Mouse (Mus musculus) midbrain, embryonic 11.5 days (tissue): Measurements from ENCODE around the gene Tiam1. TPM values are rescaled to one million over a fixed set of nuclear protein-coding genes. Genes with fewer than 3 reads are reported as not detected.

ENCODE experiments used
- ATAC-seq: fragments of 200-750 bp; cut with Nextera tagmentation; 2 replicates; pipeline ENCODE4 v1.8.0; 2017; ENCODE audit warnings: moderate TSS enrichment, moderate library complexity; ENCODE audit not compliant: low FRiP score
- DNase-seq: peaks from one replicate; pipeline ENCODE4 v3.0.0; 2015; ENCODE audit warnings: low spot score; ENCODE audit errors: missing footprints
- H3K27ac ChIP-seq: fragments of 300-500 bp; sonication (generic); 2 replicates; pipeline ENCODE4 v1.5.1; 2014; ENCODE audit warnings: low read depth, low read length
- H3K27me3 ChIP-seq: fragments of 300-500 bp; sonication (generic); 2 replicates; pipeline ENCODE4 v1.6.1; 2014; ENCODE audit warnings: mild to moderate bottlenecking, low read length, moderate library complexity, mixed read lengths; ENCODE audit not compliant: control insufficient read depth, insufficient read depth
- H3K36me3 ChIP-seq: fragments of 300-500 bp; sonication (generic); 2 replicates; pipeline ENCODE4 v1.6.1; 2014; ENCODE audit warnings: mild to moderate bottlenecking, low read length, moderate library complexity, mixed read lengths; ENCODE audit not compliant: control insufficient read depth, insufficient read depth
- H3K4me1 ChIP-seq: fragments of 300-500 bp; sonication (generic); 2 replicates; pipeline ENCODE4 v1.6.1; 2014; ENCODE audit warnings: low read length; ENCODE audit not compliant: control insufficient read depth, insufficient read depth
- H3K4me2 ChIP-seq: fragments of 300-500 bp; sonication (generic); 2 replicates; pipeline ENCODE4 v1.6.1; 2014; ENCODE audit warnings: mild to moderate bottlenecking, moderate library complexity
- H3K4me3 ChIP-seq: fragments of 300-500 bp; sonication (generic); 2 replicates; pipeline ENCODE4 v1.5.1; 2014; ENCODE audit warnings: low read depth, low read length
- H3K9ac ChIP-seq: fragments of 300-500 bp; sonication (generic); 2 replicates; pipeline ENCODE4 v1.6.1; 2014; ENCODE audit warnings: low read length
- H3K9me3 ChIP-seq: fragments of 300-500 bp; sonication (generic); 2 replicates; pipeline ENCODE4 v1.6.1; 2016; ENCODE audit warnings: low read length; ENCODE audit not compliant: control insufficient read depth
- WGBS: fragments of 180-500 bp; shearing (Covaris S2); extraction: QIAGEN DNeasy Blood & Tissue Kit; methylation state at CpG from one replicate; pipeline ENCODE4 v1.1.7; 2014; 5-methylcytosine and 5-hydroxymethylcytosine counted together
- polyA plus RNA-seq: library from polyadenylated mRNA; unstranded; fragments of >200 nt; fragmentation: Nextera tagmentation; extraction: Ambion mirVana; gene quantifications from 2 replicates; pipeline ENCODE4 v1.2.1, GENCODE M21; 2014

The Tiam1 gene
- polyA plus RNA-seq, 1 experiment from 2014 or later = 14.2 TPM

DNA sequence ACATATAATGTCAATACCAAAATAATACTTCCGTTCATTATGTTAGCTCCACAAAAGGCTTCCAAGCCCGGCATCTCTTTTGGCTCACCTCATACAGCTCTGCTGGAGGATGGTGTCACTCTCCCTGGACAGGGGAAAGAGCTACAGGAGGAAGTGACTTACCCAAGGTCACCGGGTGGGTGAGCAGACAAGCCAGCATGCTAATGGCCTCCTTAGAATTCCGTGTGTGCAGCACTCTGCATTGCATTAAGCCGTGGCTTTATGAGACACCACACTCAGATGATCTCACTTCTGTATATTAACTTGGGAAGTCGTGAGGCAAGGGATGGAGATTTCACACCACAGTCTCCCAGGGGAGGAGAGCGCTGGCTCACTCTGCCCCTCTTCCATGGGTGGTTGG, 248.3 kb downstream of the Tiam1 start:
- Histone ChIP-seq H3K4me1 (no peaks in the 10 kb centered on the region), H3K4me3 (no peak overlapping the region), H3K27me3 (no peaks in the 10 kb centered on the region), H3K27ac (no peak overlapping the region), H3K9me3 (no peaks in the 10 kb centered on the region), H3K9ac (no peak overlapping the region), H3K4me2 (no peak overlapping the region), H3K36me3 (no peaks in the 10 kb centered on the region)
- ATAC-seq (no peak), DNase-seq (no peak)
- 86% methylated on average over 7 of the region's 7 CpGs for WGBS

DNA sequence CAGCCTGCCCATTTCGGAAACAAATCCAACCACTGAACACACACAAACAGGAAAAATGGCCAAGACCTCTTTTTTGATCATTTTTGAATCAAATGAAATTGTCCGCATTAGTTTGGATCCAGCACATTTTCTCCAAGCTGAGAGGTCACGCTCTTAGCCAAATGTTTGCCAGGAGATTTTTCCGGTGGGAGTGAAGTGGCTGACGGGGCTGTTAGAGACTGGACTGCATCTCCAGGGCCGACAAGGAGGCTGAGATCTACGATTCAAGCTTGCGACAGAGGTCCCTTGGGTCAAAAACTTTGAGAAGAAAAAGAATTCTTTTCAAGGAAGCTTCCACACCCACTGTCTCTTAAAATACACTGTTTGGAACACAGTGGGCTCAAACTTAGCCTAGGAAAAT, 248.8 kb downstream of the Tiam1 start:
- Histone ChIP-seq H3K4me2 (no peak overlapping the region), H3K27ac (no peak overlapping the region), H3K4me3 (no peak overlapping the region), H3K27me3 (no peaks in the 10 kb centered on the region), H3K4me1 (no peaks in the 10 kb centered on the region), H3K36me3 (no peaks in the 10 kb centered on the region), H3K9me3 (no peaks in the 10 kb centered on the region), H3K9ac (no peak overlapping the region)
- 87% methylated on average over 8 of the region's 8 CpGs for WGBS
- ATAC-seq (no peak), DNase-seq (no peak)

DNA sequence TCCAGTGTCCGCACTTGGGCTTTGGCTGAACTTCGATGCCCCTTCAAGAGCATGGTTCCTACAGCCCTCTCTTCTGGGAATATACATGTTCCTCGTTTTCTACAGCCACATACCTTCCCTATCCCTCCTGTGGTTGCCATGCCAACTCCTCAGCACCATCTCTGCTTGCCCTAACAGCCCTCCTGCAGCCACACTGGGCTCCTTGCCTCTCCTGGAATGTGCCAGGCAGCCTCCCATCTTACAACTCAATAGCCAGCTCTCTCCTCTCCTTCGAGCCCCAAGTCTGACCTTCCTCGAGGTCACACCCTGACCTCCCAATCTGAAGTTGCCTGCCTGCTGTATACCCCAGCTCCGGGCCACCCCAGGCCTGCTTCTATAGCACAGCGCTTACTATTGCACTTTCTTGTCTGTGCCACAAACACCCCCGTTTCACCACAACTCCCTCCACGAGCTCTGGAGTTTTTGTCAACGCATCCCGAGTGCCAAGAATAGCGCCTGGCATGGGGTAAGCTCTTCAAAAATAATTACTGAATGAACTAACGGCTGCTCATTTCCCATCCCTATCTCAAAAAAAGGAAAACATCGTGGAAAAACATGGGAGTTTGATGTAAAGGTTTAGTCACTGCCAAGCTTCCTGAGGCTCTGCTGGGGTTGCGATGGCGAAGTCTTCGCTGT, 252.9 kb downstream of the Tiam1 start:
- no peak for ATAC-seq
- H3K27me3 ChIP-seq = no peaks in the 10 kb centered on the region
- 77% methylated on average over 17 of the region's 17 CpGs for WGBS

DNA sequence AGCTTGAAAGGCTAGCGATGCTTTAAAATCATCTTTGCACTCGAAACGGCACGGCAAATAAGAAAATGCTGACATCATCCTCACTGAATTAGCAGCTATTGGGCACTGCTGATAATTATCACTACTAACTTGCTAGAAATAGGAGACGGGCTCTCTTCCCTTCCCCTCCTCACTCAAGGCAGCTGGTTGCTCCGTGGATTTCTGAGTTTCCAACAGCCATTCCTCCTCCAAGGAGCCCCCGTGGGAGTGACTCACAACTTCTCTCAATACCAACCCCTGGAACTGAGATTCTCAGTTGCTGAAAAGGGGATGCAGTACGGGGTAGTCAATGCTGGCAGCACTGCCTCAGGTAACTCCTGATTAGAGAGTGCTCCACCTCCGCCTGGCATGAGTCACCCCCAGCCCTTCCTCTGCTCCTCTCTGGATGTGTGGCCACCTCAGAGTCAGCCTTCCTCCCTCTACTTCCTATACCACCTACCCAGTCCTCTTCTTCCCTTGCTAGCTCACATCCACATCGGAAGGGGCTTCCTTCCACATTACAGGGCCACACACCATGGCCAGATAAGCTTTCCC, 253.6 kb downstream of the Tiam1 start:
- no peak for DNase-seq
- Histone ChIP-seq H3K4me2 (no peak overlapping the region), H3K9me3 (no peaks in the 10 kb centered on the region), H3K4me3 (no peak overlapping the region), H3K27me3 (no peaks in the 10 kb centered on the region), H3K4me1 (no peaks in the 10 kb centered on the region), H3K27ac (no peak overlapping the region), H3K36me3 (no peaks in the 10 kb centered on the region), H3K9ac (no peak overlapping the region)
- no peak for ATAC-seq
- WGBS = 82% methylated on average over 10 of the region's 10 CpGs

More for the DNA sequence above, 252.9 kb downstream of the Tiam1 start:
- no peak overlapping the region for H3K4me3 ChIP-seq
- no peak for DNase-seq
- H3K9me3 ChIP-seq = no peaks in the 10 kb centered on the region
- H3K4me2 ChIP-seq = no peak overlapping the region
- H3K9ac ChIP-seq = no peak overlapping the region
- H3K27ac ChIP-seq = no peak overlapping the region
- H3K4me1 ChIP-seq = no peaks in the 10 kb centered on the region
- H3K36me3 ChIP-seq = no peaks in the 10 kb centered on the region

DNA sequence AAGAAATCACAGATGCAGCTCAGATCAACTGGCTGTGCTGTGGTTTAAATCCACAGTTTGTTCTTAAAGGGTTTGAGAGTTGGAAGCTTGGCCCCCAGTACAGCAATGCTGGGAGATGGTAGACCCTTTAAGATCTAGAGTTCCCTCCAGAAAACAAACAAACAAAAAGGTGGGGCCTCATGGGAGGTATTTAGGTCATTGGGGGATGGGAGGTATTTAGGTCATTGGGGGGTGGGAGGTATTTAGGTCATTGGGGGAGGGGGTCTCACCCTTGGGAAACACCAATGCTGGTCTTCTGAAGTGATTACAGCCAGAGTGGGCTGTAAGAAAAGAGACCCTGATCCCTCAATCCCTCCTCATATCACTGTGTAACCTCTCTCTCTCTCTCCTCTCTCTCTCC, 257.0 kb downstream of the Tiam1 start:
- no peaks in the 10 kb centered on the region for H3K4me1 ChIP-seq
- no peak overlapping the region for H3K4me2 ChIP-seq
- DNase-seq (no peak), ATAC-seq (no peak)
- no peak overlapping the region for H3K27ac ChIP-seq
- H3K36me3 ChIP-seq = no peaks in the 10 kb centered on the region
- H3K27me3 ChIP-seq = no peaks in the 10 kb centered on the region
- H3K4me3 ChIP-seq = no peak overlapping the region
- no peak overlapping the region for H3K9ac ChIP-seq
- H3K9me3 ChIP-seq = no peaks in the 10 kb centered on the region

DNA sequence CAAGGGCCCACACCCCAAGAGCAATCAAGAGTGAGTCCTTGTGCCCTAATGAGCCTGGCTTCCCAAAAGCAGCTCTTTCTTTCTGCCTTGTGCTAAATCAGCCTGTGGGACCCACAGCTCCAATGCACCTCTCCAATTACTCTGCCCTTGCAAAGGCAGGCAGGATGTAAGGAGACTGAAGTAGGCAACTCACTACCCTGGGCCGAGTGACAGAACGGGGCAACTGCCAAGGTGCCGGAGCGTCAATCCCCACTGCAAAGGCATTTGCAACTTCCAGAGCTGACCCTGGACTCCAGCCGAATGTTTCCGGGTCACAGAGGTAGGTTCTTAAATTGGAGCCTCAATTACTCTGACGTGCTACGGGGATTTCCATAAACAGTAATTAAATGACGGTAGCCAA, 257.9 kb downstream of the Tiam1 start:
- Histone ChIP-seq H3K9ac (no peak overlapping the region), H3K9me3 (no peaks in the 10 kb centered on the region), H3K4me2 (no peak overlapping the region), H3K27ac (no peak overlapping the region), H3K27me3 (no peaks in the 10 kb centered on the region), H3K36me3 (no peaks in the 10 kb centered on the region), H3K4me1 (no peaks in the 10 kb centered on the region), H3K4me3 (no peak overlapping the region)
- no peak for ATAC-seq
- DNase-seq = no peak
- WGBS = 92% methylated on average over 9 of the region's 9 CpGs

DNA sequence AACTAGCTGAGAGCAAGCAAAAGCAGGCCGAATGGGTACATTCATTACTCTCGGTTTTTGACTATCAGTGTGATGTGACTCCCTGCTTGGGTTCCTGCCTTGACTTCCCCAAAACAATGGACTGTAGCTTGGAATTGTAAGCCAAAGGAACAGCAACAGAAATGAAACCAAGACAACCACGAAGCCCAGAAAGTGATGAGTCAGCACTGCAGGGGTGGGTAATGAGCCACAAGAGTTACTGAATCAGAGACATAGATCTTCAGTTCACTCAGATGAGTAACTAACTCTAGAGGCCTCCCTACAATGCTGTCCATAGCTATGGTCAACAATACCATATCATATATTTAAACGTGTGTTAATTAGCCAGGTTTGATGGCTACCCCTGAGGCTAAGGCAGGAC, 259.7 kb downstream of the Tiam1 start:
- no peak overlapping the region for H3K4me3 ChIP-seq
- H3K4me1 ChIP-seq = no peaks in the 10 kb centered on the region
- H3K9ac ChIP-seq = no peak overlapping the region
- H3K27ac ChIP-seq = no peak overlapping the region
- WGBS = 93% methylated on average over 4 of the region's 4 CpGs
- no peaks in the 10 kb centered on the region for H3K9me3 ChIP-seq
- DNase-seq = no peak
- H3K36me3 ChIP-seq = no peaks in the 10 kb centered on the region
- H3K27me3 ChIP-seq = no peaks in the 10 kb centered on the region
- no peak for ATAC-seq
- no peak overlapping the region for H3K4me2 ChIP-seq

DNA sequence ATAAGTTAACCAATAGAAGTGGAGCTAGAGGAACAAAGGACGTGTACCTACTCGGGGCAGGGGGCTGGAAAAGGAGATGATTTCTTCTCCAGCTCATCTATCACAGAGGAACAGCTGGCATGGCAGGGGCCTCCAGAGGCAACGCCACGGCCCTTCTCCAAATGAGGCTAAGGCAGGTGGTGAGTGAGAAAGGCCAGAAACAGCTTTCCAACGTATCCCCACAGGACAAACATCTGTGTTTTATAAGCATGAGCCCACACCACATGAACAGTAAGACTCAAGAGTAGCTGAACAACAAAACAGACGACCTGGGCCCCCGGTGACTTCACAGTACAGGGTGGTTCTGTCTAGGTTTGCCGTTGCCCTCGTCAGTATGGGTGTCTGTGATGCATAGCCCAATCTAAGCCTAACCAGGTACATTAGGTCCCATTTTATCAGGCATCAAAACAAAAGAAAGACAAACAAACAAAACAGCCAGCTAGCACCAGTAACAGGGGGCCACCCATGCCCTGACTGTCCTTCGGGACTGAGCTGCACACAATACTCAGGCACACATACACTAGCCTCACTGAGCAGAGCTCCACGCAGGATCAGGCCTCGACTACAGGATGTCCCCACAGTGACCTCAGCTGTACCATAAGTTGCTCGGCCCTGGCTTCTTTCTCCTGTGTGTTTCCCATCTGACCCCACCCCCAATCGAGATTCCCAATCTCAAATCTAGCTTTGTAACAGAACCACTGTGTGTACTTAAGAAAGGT, 260.9 kb downstream of the Tiam1 start:
- H3K27ac ChIP-seq = no peak overlapping the region
- no peaks in the 10 kb centered on the region for H3K36me3 ChIP-seq
- 86% methylated on average over 14 of the region's 14 CpGs for WGBS
- H3K27me3 ChIP-seq = no peaks in the 10 kb centered on the region
- H3K4me3 ChIP-seq = no peak overlapping the region
- no peak for DNase-seq
- no peaks in the 10 kb centered on the region for H3K9me3 ChIP-seq
- no peaks in the 10 kb centered on the region for H3K4me1 ChIP-seq
- no peak overlapping the region for H3K4me2 ChIP-seq
- ATAC-seq = no peak
- H3K9ac ChIP-seq = no peak overlapping the region

DNA sequence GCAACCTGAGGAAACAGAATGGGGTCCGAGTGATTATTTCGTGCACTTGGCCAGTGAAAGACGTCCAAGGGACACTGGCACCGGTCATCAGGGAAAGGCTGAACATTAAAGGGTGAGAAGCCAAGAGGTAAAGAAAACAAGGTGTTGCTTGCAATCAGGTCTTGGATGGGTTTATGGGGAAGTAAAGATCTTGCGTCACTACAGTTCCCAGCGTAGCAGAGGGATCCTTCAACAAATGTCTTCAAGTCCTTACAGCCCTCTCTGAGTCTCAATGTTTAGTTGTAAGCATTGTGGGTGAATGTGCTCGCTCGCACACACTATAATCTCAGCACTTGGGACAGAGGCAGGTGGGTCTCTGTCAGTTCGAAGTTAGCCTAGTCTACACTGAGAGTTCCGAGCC, 266.4 kb downstream of the Tiam1 start:
- Histone ChIP-seq H3K27ac (no peak overlapping the region), H3K4me3 (no peak overlapping the region), H3K9me3 (peaks cover 3% of the 10 kb centered on the region; the same call in 1 of the 2 replicates), H3K27me3 (no peaks in the 10 kb centered on the region), H3K4me2 (no peak overlapping the region), H3K4me1 (peaks cover 9% of the 10 kb centered on the region; the same call in 1 of the 2 replicates), H3K9ac (no peak overlapping the region), H3K36me3 (no peaks in the 10 kb centered on the region)
- WGBS = 93% methylated on average over 10 of the region's 10 CpGs
- ATAC-seq = no peak
- no peak for DNase-seq
